Mouse (Mus musculus) midbrain, embryonic 14.5 days (tissue): ENCODE results near the gene Nrp2. TPM values are rescaled to one million over a fixed set of nuclear protein-coding genes. Genes with fewer than 3 reads are reported as not detected.

Experiments
- ATAC-seq: fragments of 200-750 bp; cut with Nextera tagmentation; 2 replicates; pipeline ENCODE4 v1.8.0; 2017; ENCODE audit warnings: moderate number of reproducible peaks, moderate library complexity; ENCODE audit not compliant: low FRiP score, low TSS enrichment
- DNase-seq: peaks from one replicate; pipeline ENCODE4 v3.0.0-alpha.2; 2015
- H3K27ac ChIP-seq: fragments of 300-500 bp; sonication (generic); replicated peaks from 2 replicates; pipeline ENCODE4 v1.5.1; 2014; ENCODE audit warnings: mild to moderate bottlenecking, low read depth, low read length, moderate library complexity
- H3K27me3 ChIP-seq: fragments of 300-500 bp; sonication (generic); 2 replicates; pipeline ENCODE4 v1.6.1; 2014; ENCODE audit warnings: low read length, control low read depth, mixed read lengths; ENCODE audit not compliant: control insufficient read depth, insufficient read depth
- H3K36me3 ChIP-seq: fragments of 300-500 bp; sonication (generic); 2 replicates; pipeline ENCODE4 v1.6.1; 2014; ENCODE audit warnings: low read length, control low read depth; ENCODE audit not compliant: control insufficient read depth, insufficient read depth
- H3K4me1 ChIP-seq: fragments of 300-500 bp; sonication (generic); 2 replicates; pipeline ENCODE4 v1.6.1; 2014; ENCODE audit warnings: mild to moderate bottlenecking, antibody characterized with exemption, low read length, control low read depth; ENCODE audit not compliant: control insufficient read depth, insufficient read depth
- H3K4me2 ChIP-seq: fragments of 300-500 bp; sonication (generic); 2 replicates; pipeline ENCODE4 v1.6.1; 2014; ENCODE audit warnings: mild to moderate bottlenecking, low read length, moderate library complexity
- H3K4me3 ChIP-seq: fragments of 300-500 bp; sonication (generic); replicated peaks from 2 replicates; pipeline ENCODE4 v1.5.1; 2014; ENCODE audit warnings: low read depth, low read length
- H3K9ac ChIP-seq: fragments of 300-500 bp; sonication (generic); replicated peaks from 2 replicates; pipeline ENCODE4 v1.6.1; 2014; ENCODE audit warnings: mild to moderate bottlenecking, low read length, moderate library complexity
- H3K9me3 ChIP-seq: fragments of 300-500 bp; sonication (generic); 2 replicates; pipeline ENCODE4 v1.6.1; 2016; ENCODE audit warnings: low read length, control low read depth, mixed read lengths; ENCODE audit not compliant: control insufficient read depth
- WGBS: fragments of 180-500 bp; shearing (Covaris S2); extraction: QIAGEN DNeasy Blood & Tissue Kit; methylation state at CpG from one replicate; pipeline ENCODE4 v1.1.7; 2014; 5-methylcytosine and 5-hydroxymethylcytosine counted together
- polyA plus RNA-seq: library from polyadenylated mRNA; unstranded; fragments of >200 nt; fragmentation: Nextera tagmentation; extraction: Ambion mirVana; gene quantifications from 2 replicates; pipeline ENCODE4 v1.2.1, GENCODE M21; 2014

Gene Nrp2
- polyA plus RNA-seq, 1 experiment from 2014 or later: 19.5 TPM

GRCm38 (mm10) chr1:62725032-62725678 is 22.1 kb downstream of the Nrp2 start:
- Histone ChIP-seq H3K27me3 (0 out of 2 replicates have a peak, but pooled peaks cover 2% of the 10 kb centered on the region), H3K36me3 (0 out of 2 replicates have a peak, but pooled peaks cover 11% of the 10 kb centered on the region), H3K4me3 (no peak overlapping the region), H3K4me1 (peaks cover 4% of the 10 kb centered on the region; the same call in 1 of the 2 replicates), H3K9ac (no peak overlapping the region), H3K27ac (no peak overlapping the region), H3K9me3 (no peaks in the 10 kb centered on the region), H3K4me2 (no peak overlapping the region)
- ATAC-seq (no peak), DNase-seq (no peak)
- WGBS: 75% methylated on average over 10 of the region's 10 CpGs

DNA sequence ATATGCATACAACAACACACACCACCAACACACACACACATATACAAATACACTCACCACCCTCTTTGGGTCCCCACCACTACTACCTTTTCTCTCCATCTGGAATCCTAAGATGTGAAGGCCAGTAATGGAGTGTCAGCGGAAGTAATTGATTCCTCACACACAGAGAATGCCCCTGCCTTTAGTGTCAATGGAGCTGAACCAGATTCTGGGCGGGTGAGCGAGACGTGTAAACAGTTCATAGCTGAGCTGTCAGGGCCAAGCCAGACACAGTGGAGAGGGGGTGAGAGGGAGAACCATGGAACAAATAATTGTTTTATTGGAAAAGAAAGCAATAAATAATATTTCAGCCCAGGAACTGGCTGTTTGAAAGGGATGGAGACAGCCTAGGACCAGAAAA is 24.1 kb downstream of the Nrp2 start:
- DNase-seq (peak; percentile 51), ATAC-seq (no peak)
- H3K4me2 ChIP-seq: no peak overlapping the region
- H3K4me1 ChIP-seq: 0 out of 2 replicates have a peak, but pooled peaks cover 6% of the 10 kb centered on the region
- WGBS: 18% methylated on average over 4 of the region's 4 CpGs
- H3K4me3 ChIP-seq: no peak overlapping the region
- H3K9ac ChIP-seq: no peak overlapping the region
- 0 out of 2 replicates have a peak, but pooled peaks cover 8% of the 10 kb centered on the region for H3K36me3 ChIP-seq
- H3K9me3 ChIP-seq: no peaks in the 10 kb centered on the region
- no peak overlapping the region for H3K27ac ChIP-seq
- H3K27me3 ChIP-seq: 0 out of 2 replicates have a peak, but pooled peaks cover 2% of the 10 kb centered on the region

DNA sequence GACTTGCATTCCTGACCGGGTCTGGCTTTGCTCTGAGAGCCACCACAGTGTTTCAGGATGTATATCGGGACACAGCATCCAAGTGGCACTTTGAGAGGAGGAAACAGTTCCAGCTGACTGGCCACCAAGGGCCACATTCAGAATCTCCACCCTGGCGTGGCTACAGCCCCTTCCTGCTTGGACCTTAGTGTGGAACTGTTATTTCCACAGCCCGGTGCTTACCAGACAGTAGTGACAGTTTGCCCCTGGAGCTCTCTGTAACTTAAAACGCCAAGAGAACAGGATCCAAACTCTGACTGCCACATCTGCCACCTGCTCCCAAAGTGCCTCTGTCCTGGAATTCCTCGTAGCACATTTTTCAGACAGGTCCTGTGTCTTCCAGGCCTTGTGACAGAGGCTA is 25.3 kb downstream of the Nrp2 start:
- H3K27ac ChIP-seq: no peak overlapping the region
- H3K9me3 ChIP-seq: no peaks in the 10 kb centered on the region
- H3K4me3 ChIP-seq: no peak overlapping the region
- H3K4me1 ChIP-seq: 0 out of 2 replicates have a peak, but pooled peaks cover 8% of the 10 kb centered on the region
- no peak overlapping the region for H3K9ac ChIP-seq
- no peak for DNase-seq
- H3K4me2 ChIP-seq: no peak overlapping the region
- H3K27me3 ChIP-seq: 0 out of 2 replicates have a peak, but pooled peaks cover 2% of the 10 kb centered on the region
- 0 out of 2 replicates have a peak, but pooled peaks cover 8% of the 10 kb centered on the region for H3K36me3 ChIP-seq
- WGBS: 35% methylated on average over 6 of the region's 6 CpGs
- no peak for ATAC-seq

- 0 out of 2 replicates have a peak, but pooled peaks cover 2% of the 10 kb centered on the region for H3K27me3 ChIP-seq
- H3K27ac ChIP-seq: 0 out of 2 replicates have a peak overlapping the region, but pooled peaks have one; percentile 37
- no peaks in the 10 kb centered on the region for H3K9me3 ChIP-seq
- H3K4me1 ChIP-seq: 0 out of 2 replicates have a peak, but pooled peaks cover 8% of the 10 kb centered on the region
- WGBS: 74% methylated on average over 9 of the region's 9 CpGs
- 0 out of 2 replicates have a peak, but pooled peaks cover 7% of the 10 kb centered on the region for H3K36me3 ChIP-seq
- DNase-seq: no peak
- no peak for ATAC-seq
- no peak overlapping the region for H3K9ac ChIP-seq
- H3K4me2 ChIP-seq: no peak overlapping the region
- no peak overlapping the region for H3K4me3 ChIP-seq
Observed at GRCm38 (mm10) chr1:62728926-62729325, 25.8 kb downstream of the Nrp2 start.

DNA sequence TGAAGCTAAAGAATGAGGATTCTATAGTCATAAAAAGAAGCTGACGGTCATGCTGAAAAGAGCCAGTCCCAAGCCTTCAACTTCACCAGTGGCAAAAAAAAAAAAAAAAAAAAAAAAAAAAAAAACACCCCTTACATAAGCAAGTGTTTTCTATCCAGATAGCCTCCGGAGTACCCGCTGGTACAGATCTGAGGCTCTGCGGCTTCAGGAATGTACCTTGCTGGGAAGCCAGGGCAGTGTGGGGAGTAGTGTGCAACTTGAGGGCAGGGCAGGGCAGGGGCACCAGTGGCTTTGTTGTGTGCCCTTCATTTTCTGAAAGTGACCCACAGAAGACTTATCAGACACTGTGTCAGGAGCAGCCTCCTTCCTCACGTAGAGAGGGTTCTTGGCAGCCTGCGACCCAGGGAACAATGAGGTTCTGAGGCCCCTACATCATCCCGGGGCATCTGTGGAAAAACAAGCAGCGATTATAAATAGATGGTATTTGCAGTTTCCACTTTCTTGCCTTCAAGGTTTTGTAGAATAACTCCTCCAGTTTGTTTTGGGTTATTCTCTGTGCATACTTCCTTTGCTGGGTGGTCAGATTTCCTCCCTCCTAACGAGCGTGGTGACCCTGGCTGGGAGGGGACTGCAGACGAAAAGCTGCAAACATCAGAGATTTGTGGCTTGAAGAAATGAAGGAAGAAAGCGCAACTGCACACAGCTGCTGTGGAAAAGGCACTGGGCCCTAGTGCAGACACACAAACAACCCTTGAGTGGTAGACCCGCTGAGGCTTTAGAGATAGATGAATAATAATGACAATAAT is 26.5 kb downstream of the Nrp2 start:
- no peak overlapping the region for H3K4me3 ChIP-seq
- DNase-seq: no peak
- H3K27ac ChIP-seq: no peak overlapping the region
- H3K4me2 ChIP-seq: no peak overlapping the region
- H3K36me3 ChIP-seq: 0 out of 2 replicates have a peak, but pooled peaks cover 3% of the 10 kb centered on the region
- 68% methylated on average over 13 of the region's 13 CpGs for WGBS
- H3K9ac ChIP-seq: no peak overlapping the region
- no peaks in the 10 kb centered on the region for H3K9me3 ChIP-seq
- 0 out of 2 replicates have a peak, but pooled peaks cover 2% of the 10 kb centered on the region for H3K27me3 ChIP-seq
- ATAC-seq: no peak
- 0 out of 2 replicates have a peak, but pooled peaks cover 8% of the 10 kb centered on the region for H3K4me1 ChIP-seq

- WGBS: 46% methylated on average over 6 of the region's 6 CpGs
- no peak overlapping the region for H3K4me2 ChIP-seq
- H3K4me1 ChIP-seq: 0 out of 2 replicates have a peak, but pooled peaks cover 3% of the 10 kb centered on the region
- H3K9me3 ChIP-seq: no peaks in the 10 kb centered on the region
- H3K9ac ChIP-seq: no peak overlapping the region
- H3K36me3 ChIP-seq: 0 out of 2 replicates have a peak, but pooled peaks cover 3% of the 10 kb centered on the region
- H3K4me3 ChIP-seq: no peak overlapping the region
- no peak overlapping the region for H3K27ac ChIP-seq
- no peak for ATAC-seq
- no peak for DNase-seq
- 0 out of 2 replicates have a peak, but pooled peaks cover 2% of the 10 kb centered on the region for H3K27me3 ChIP-seq
Observed at GRCm38 (mm10) chr1:62732036-62732435, 29.0 kb downstream of the Nrp2 start.

GRCm38 (mm10) chr1:62734420-62734931 is 31.4 kb downstream of the Nrp2 start:
- Histone ChIP-seq H3K4me3 (no peak overlapping the region), H3K4me2 (no peak overlapping the region), H3K27me3 (0 out of 2 replicates have a peak, but pooled peaks cover 2% of the 10 kb centered on the region), H3K4me1 (0 out of 2 replicates have a peak, but pooled peaks cover 3% of the 10 kb centered on the region), H3K9me3 (no peaks in the 10 kb centered on the region), H3K9ac (no peak overlapping the region), H3K36me3 (no peaks in the 10 kb centered on the region; the same call in 1 of the 2 replicates), H3K27ac (no peak overlapping the region)
- whole genome bisulfite sequencing: 66% methylated on average over 5 of the region's 5 CpGs
- DNase-seq (no peak), ATAC-seq (no peak)

DNA sequence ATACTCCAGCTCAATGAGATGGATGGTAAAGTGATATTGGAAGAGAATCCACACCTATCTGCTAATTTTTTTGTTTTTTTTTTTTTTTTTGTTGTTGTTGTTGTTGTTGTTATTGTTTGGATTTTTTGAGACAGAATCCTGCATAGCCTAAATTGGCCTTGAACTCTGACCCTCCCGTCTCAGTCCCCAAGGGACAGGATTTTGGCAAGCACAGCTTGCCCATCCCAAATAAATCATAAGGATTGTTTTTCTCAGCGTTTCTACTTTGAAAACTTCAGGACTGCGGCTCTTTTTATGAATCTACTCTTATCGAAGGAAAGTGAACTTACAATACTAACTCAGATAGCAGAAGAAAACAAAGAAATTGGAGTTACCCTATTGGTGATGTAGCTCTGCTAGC is 31.9 kb downstream of the Nrp2 start:
- Histone ChIP-seq H3K4me2 (no peak overlapping the region), H3K27ac (no peak overlapping the region), H3K36me3 (no peaks in the 10 kb centered on the region; the same call in 1 of the 2 replicates), H3K9me3 (no peaks in the 10 kb centered on the region), H3K27me3 (no peaks in the 10 kb centered on the region), H3K4me1 (0 out of 2 replicates have a peak, but pooled peaks cover 3% of the 10 kb centered on the region), H3K4me3 (no peak overlapping the region), H3K9ac (no peak overlapping the region)
- WGBS: 91% methylated on average over 4 of the region's 4 CpGs
- no peak for ATAC-seq
- DNase-seq: no peak
